Mouse (Mus musculus) heart, postnatal 4 days (tissue): ENCODE measurements around the gene Naxd. TPM values are rescaled to one million over a fixed set of nuclear protein-coding genes. Genes with fewer than 3 reads are reported as not detected.
A peak's percentile ranks its signal among the peaks of the same experiment; 100 is the strongest.

Source experiments
- DNase-seq: peaks from one replicate; pipeline ENCODE4 v3.0.0; 2021
- total RNA-seq, 2 experiments: library from RNA; stranded (reverse); gene quantifications; 2 replicates each; pipeline ENCODE4 v1.2.3; 2021

Naxd gene
- total RNA-seq, 2 experiments from 2014 or later = 37.1 to 39.1 TPM

DNA sequence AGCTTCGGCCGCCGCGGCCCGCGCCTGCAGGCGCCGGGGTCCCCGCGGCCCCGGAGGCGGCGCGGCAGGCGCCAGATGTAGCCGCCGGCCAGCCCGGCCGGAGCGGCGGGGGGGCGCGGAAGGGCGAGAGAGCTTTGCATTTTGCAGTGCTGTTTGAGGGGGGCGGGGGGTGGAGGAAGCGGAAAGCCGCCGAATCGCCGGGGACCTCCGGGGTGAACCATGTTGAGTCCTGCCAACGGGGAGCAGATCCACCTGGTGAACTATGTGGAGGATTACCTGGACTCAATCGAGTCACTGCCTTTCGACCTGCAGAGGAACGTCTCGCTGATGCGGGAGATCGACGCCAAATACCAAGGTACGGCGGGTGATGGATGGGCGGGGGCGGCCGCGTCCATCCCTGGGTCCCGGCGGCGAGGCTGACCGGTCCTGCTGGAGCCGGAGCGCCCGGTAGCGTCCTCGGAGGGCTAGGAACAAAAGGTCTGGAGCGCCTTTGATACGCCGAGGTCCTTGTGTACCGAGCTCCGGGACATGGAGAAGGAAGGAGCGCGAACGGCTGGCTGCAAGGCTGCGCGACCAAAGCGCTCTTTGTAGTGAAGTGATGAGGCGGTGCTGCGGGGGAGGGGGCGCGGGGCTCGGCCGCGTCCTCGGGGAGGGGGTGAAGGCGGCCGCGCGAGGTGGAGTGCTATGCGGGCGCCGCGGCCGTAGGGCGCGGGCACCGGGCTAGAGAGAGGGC lies 59.6 kb downstream of the Naxd start:
- peak; percentile 41 for DNase-seq

DNA sequence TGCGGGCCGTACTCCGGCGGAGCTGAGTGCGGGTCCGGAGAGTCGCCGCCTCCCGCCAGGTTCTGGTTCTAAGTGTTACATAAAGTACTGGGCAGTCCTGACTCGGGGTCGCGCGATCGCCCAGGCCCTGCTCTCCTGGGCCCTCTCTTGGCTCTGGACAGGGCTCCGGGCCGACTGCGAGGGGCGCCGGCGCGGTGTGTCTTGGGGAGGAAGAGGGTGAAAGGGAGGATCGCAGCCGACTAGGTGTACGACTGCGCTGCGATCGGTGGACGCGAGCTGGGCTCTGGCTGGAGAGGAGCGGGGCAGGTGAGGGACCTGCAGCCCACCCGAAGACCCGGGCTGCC lies 60.1 kb downstream of the Naxd start:
- no peak for DNase-seq

DNA sequence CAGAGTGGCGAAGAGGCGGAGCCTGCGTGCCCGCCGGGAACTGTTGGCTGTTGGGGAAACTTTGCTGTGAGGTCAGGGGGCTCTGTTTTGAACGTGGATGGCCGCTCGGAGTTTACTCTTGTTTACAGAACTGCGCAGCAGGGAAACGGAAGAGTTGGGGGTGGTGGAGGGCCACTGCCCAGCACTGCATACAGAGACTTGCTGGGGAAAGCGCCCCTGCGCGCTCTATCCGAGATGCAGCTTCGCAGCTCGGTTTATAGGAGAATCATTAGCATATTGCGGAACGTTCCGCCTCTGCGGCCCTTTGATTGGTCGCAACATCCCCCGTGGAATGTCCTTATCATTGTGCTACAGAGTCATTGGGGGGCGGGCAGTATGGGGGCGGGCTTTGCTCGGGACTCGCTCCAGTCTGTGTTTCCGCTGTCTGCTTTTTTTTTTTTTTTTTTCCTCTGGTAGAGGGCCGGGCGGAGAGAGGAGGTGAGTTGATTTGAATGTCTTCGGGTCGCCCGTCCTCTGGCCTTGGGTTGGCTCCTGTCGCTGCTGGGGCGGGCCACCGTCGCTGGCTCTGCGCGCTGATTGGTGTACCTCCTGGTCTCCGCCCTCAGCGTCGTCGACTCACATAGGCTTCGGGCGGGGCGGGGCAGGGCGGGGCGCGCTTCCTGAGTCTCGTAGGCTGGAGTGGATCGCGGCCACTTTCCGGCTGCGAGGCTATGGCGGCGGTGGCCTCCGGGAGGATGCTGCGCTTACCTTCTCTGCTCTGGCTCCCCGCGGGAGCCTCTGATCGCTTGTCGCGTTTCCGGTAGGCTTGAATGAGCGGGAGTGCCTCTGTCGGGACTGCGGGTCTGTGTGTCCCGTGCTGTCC lies 60.7 kb downstream of the Naxd start:
- DNase-seq = peak; percentile 98

DNA sequence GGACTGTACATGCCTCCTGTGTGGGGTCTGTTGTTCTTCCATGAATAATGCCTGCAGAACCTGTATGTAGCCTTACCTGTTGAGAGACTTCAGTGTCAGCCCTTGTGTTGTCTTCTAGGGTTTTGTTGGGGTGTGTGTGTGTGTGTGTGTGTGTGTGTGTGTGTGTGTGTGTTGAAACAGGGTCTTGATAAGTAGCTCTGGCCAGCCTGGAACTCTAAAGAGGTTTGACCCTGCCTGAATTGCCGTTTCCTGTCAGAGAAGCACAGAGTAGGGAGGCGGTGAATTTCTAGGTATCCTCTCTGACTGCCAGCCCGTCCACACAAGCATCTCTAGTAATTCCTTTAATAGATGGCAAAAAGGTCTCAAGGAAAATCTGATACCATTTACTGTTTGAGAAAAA lies 62.2 kb downstream of the Naxd start:
- no peak for DNase-seq

DNA sequence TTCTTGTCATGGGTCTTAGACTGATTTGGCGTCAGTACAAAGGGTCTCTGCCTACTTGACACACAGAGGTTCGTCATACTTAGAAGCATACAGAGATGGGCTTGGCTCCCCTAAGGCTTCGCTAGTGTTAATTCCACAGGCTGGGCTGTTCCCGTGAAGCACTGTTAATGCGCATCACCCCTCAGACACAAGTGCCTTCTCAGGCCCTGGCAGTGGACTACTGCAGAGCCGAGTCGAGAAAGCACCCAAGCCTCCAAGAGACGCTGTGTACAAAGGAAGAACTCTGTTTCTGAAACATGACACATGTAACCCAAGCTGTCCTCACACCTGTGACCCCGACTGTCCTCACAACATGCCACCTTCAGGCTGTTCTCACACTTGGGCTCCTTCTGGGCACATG lies 62.9 kb downstream of the Naxd start:
- DNase-seq = no peak

DNA sequence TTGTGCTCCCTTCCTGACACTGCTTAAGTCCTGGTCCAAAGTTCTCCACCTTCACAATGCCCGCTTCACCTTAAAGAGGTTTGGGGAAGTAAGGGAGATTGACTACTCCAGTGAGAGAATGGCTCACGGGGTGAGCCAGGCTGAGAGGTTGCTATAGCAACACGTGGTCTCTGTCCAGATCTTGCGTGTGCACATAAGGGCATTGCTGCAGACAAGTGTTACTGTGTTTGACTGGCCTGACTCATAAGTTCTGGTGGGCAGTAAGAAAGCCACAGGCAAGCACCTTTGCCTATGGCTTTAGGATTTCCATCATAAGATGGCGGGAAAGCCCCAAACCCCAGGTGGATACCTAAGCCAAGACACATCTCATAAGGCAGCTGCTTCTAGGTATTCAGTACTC lies 66.9 kb downstream of the Naxd start:
- no peak for DNase-seq

Other genes with a start within 250 kb of the Naxd start
- 100 to 1,000 TPM; 558 to 588 TPM for gene Col4a2, start 184.7 kb upstream of the Naxd start, total RNA-seq
- 1,000 to 10,000 TPM; 1,026 to 1,084 TPM for gene Col4a1, start 184.7 kb upstream of the Naxd start, total RNA-seq
- gene Rab20, start 18.8 kb upstream of the Naxd start, total RNA-seq = 10 to 100 TPM; 31.3 to 33.6 TPM
- gene Cars2, start 53.3 kb downstream of the Naxd start, total RNA-seq = 10 to 100 TPM; 31.9 to 36.3 TPM
- gene Ing1, start 58.1 kb downstream of the Naxd start, total RNA-seq = 10 to 100 TPM; 34.7 to 38.1 TPM
- gene Ankrd10, start 138.3 kb downstream of the Naxd start, total RNA-seq = 10 to 100 TPM; 53.7 to 59.6 TPM
- not detected for gene 1700016D06Rik, start 203.6 kb downstream of the Naxd start, total RNA-seq
- gene Arhgef7, start 230.2 kb downstream of the Naxd start, total RNA-seq = 100 to 1,000 TPM; 209 to 213 TPM